Mouse (Mus musculus) hindbrain, embryonic 11.5 days (tissue): Measurements from ENCODE around the gene Klf5. TPM values are rescaled to one million over a fixed set of nuclear protein-coding genes. Genes with fewer than 3 reads are reported as not detected.

Source experiments
- polyA plus RNA-seq: library from polyadenylated mRNA; unstranded; fragments of >200 nt; fragmentation: Nextera tagmentation; extraction: Ambion mirVana; gene quantifications from 2 replicates; pipeline ENCODE4 v1.2.1, GENCODE M21; 2014

Klf5 gene
- polyA plus RNA-seq, 1 experiment from 2014 or later, result 2.7 TPM

Other genes starting within 250 kb of the Klf5 start
- 23.6 and 26.3 TPM in 2 replicates for gene Pibf1, start 199.3 kb upstream of the Klf5 start, polyA plus RNA-seq
- 40.1 and 43.8 TPM in 2 replicates for gene Dis3, start 198.9 kb upstream of the Klf5 start, polyA plus RNA-seq